Mouse (Mus musculus) testis, adult 2 months (tissue): ENCODE data around the gene Acsl1. TPM values are rescaled to one million over a fixed set of nuclear protein-coding genes. Genes with fewer than 3 reads are reported as not detected.

Experiments used
- H3K27ac ChIP-seq: fragments of 200-500 bp; 2 replicates; pipeline ENCODE4 v1.5.1; 2012; ENCODE audit warnings: low read depth, low read length; ENCODE audit not compliant: control insufficient read depth, insufficient read depth
- H3K27me3 ChIP-seq: fragments of 200-500 bp; 2 replicates; pipeline ENCODE4 v1.6.1; 2012; ENCODE audit warnings: mild to moderate bottlenecking, low read length, moderate library complexity; ENCODE audit not compliant: control insufficient read depth, insufficient read depth
- H3K36me3 ChIP-seq: fragments of 200-500 bp; 2 replicates; pipeline ENCODE4 v1.6.1; 2012; ENCODE audit warnings: mild to moderate bottlenecking, low read length; ENCODE audit not compliant: control insufficient read depth, insufficient read depth
- H3K4me1 ChIP-seq: fragments of 200-500 bp; 2 replicates; pipeline ENCODE4 v1.6.1; 2012; ENCODE audit warnings: low read length; ENCODE audit not compliant: control insufficient read depth, insufficient read depth
- H3K4me3 ChIP-seq: fragments of 200-500 bp; 2 replicates; pipeline ENCODE4 v1.5.1; 2012; ENCODE audit warnings: low read depth, mild to moderate bottlenecking, low read length, moderate library complexity, mixed read lengths; ENCODE audit not compliant: control insufficient read depth
- CTCF ChIP-seq: fragments of 200-500 bp; IDR thresholded peaks from 2 replicates; pipeline ENCODE4 v1.5.1; 2012; ENCODE audit warnings: low read depth, mild to moderate bottlenecking, inconsistent platforms, low read length, moderate library complexity; ENCODE audit not compliant: control insufficient read depth, insufficient read depth, insufficient replicate concordance
- POLR2A ChIP-seq: fragments of 200-500 bp; IDR thresholded peaks from 2 replicates; pipeline ENCODE4 v1.6.1; 2012; ENCODE audit warnings: low read depth, mild to moderate bottlenecking, inconsistent platforms, low read length, moderate library complexity; ENCODE audit not compliant: control insufficient read depth
- polyA plus RNA-seq: library from polyadenylated mRNA; depleted of rRNA; stranded (reverse); fragments of >200 nt; gene quantifications from 2 replicates; pipeline ENCODE4 v1.2.3, GENCODE M21; 2012

The Acsl1 gene
- polyA plus RNA-seq, 1 experiment: 743 TPM

GRCm38 (mm10) chr8:46484077-46484476 is 13.2 kb downstream of the Acsl1 start:
- Histone ChIP-seq H3K4me1 (no peaks in the 10 kb centered on the region; the same call in 1 of the 2 replicates), H3K36me3 (no peaks in the 10 kb centered on the region), H3K27me3 (no peaks in the 10 kb centered on the region), H3K27ac (no peak overlapping the region), H3K4me3 (no peak overlapping the region)
- TF ChIP-seq POLR2A (no peak), CTCF (no peak)

- no peaks in the 10 kb centered on the region for H3K36me3 ChIP-seq
- H3K4me3 ChIP-seq: no peak overlapping the region
- TF ChIP-seq CTCF (no peak), POLR2A (no peak)
- H3K27me3 ChIP-seq: no peaks in the 10 kb centered on the region
- H3K27ac ChIP-seq: no peak overlapping the region
- H3K4me1 ChIP-seq: no peaks in the 10 kb centered on the region; the same call in 1 of the 2 replicates
Observed at GRCm38 (mm10) chr8:46484931-46485463, 14.2 kb downstream of the Acsl1 start.

- no peaks in the 10 kb centered on the region for H3K27me3 ChIP-seq
- H3K27ac ChIP-seq: no peak overlapping the region
- no peak overlapping the region for H3K4me3 ChIP-seq
- no peaks in the 10 kb centered on the region for H3K36me3 ChIP-seq
- TF ChIP-seq POLR2A: no peak
- no peak for TF ChIP-seq CTCF
- no peaks in the 10 kb centered on the region; the same call in 1 of the 2 replicates for H3K4me1 ChIP-seq
Observed at GRCm38 (mm10) chr8:46488085-46488561, 17.3 kb downstream of the Acsl1 start.

- Histone ChIP-seq H3K4me3 (no peak overlapping the region), H3K27ac (no peak overlapping the region)
Observed at GRCm38 (mm10) chr8:46489196-46489595, 18.4 kb downstream of the Acsl1 start.

GRCm38 (mm10) chr8:46490250-46490649 is 19.4 kb downstream of the Acsl1 start:
- H3K4me1 ChIP-seq: no peaks in the 10 kb centered on the region; the same call in 1 of the 2 replicates
- TF ChIP-seq POLR2A (no peak), CTCF (no peak)
- H3K27me3 ChIP-seq: no peaks in the 10 kb centered on the region
- no peak overlapping the region for H3K4me3 ChIP-seq
- no peaks in the 10 kb centered on the region for H3K36me3 ChIP-seq
- no peak overlapping the region for H3K27ac ChIP-seq

More at GRCm38 (mm10) chr8:46489196-46489595, 18.4 kb downstream of the Acsl1 start:
- no peak for TF ChIP-seq POLR2A
- no peak for TF ChIP-seq CTCF
- Histone ChIP-seq H3K36me3 (no peaks in the 10 kb centered on the region), H3K4me1 (no peaks in the 10 kb centered on the region; the same call in 1 of the 2 replicates), H3K27me3 (no peaks in the 10 kb centered on the region)

GRCm38 (mm10) chr8:46490821-46491220 is 20.0 kb downstream of the Acsl1 start:
- Histone ChIP-seq H3K36me3 (no peaks in the 10 kb centered on the region), H3K27me3 (no peaks in the 10 kb centered on the region), H3K27ac (no peak overlapping the region)

GRCm38 (mm10) chr8:46493495-46494170 is 22.8 kb downstream of the Acsl1 start:
- Histone ChIP-seq H3K36me3 (no peaks in the 10 kb centered on the region), H3K27ac (no peak overlapping the region), H3K27me3 (no peaks in the 10 kb centered on the region), H3K4me1 (no peaks in the 10 kb centered on the region), H3K4me3 (no peak overlapping the region)
- TF ChIP-seq CTCF: no peak
- TF ChIP-seq POLR2A: no peak

More at GRCm38 (mm10) chr8:46490821-46491220, 20.0 kb downstream of the Acsl1 start:
- Histone ChIP-seq H3K4me1 (no peaks in the 10 kb centered on the region; the same call in 1 of the 2 replicates), H3K4me3 (no peak overlapping the region)
- TF ChIP-seq POLR2A: no peak
- TF ChIP-seq CTCF: no peak
